Mouse (Mus musculus) MEL (cell line): Measurements from ENCODE around the gene Sh3glb1. TPM values are rescaled to one million over a fixed set of nuclear protein-coding genes. Genes with fewer than 3 reads are reported as not detected.
"Not testable (repeated sequence)": the region's sequence is repeated elsewhere in the genome, so short reads cannot be mapped to it uniquely, and the experiment has no call there.

Experiments
- DNase-seq: peaks from one replicate; pipeline ENCODE4 v3.0.0; 2011; ENCODE audit warnings: low read depth, low spot score
- H3K27ac ChIP-seq: 2 replicates; pipeline ENCODE4 v1.5.1; 2012; ENCODE audit warnings: low read depth, mild to moderate bottlenecking, control low read depth, low read length, moderate library complexity; ENCODE audit not compliant: control insufficient read depth
- H3K27me3 ChIP-seq, 2 experiments: fragments of 150-350 bp in 1 of 2; sonication (generic) in 1 of 2; 2 replicates each; pipeline ENCODE4 v1.6.1; 2012; ENCODE audit warnings: low read length in 2 of 2, mild to moderate bottlenecking in 2 of 2, improper control_type of control experiment in 1 of 2, moderate library complexity in 1 of 2; ENCODE audit not compliant: insufficient read depth in 2 of 2, control insufficient read depth in 1 of 2
- H3K36me3 ChIP-seq, 2 experiments: 2 replicates each; pipeline ENCODE4 v1.6.1; 2012 to 2014; ENCODE audit warnings: low read length in 2 of 2, improper control_type of control experiment in 1 of 2, inconsistent platforms in 1 of 2, mild to moderate bottlenecking in 1 of 2; ENCODE audit not compliant: insufficient read depth in 2 of 2, control insufficient read depth in 1 of 2
- H3K4me1 ChIP-seq, 2 experiments: fragments of 150-350 bp in 1 of 2; sonication (generic) in 1 of 2; 2 replicates each; pipeline ENCODE4 v1.6.1; 2012; ENCODE audit warnings: low read length in 2 of 2, improper control_type of control experiment in 1 of 2, mild to moderate bottlenecking in 1 of 2; ENCODE audit not compliant: insufficient read depth in 2 of 2, control insufficient read depth in 1 of 2
- H3K4me3 ChIP-seq, 2 experiments: fragments of 150-350 bp in 1 of 2; sonication (generic) in 1 of 2; 2 replicates each; pipeline ENCODE4 v1.5.1; 2012; ENCODE audit warnings: low read depth in 2 of 2, low read length in 2 of 2, mild to moderate bottlenecking in 2 of 2, moderate library complexity in 2 of 2, control low read depth in 1 of 2, improper control_type of control experiment in 1 of 2; ENCODE audit not compliant: control insufficient read depth in 1 of 2, insufficient read depth in 1 of 2
- H3K79me2 ChIP-seq: 2 replicates; pipeline ENCODE4 v1.6.1; 2012; ENCODE audit warnings: mild to moderate bottlenecking, low read length, moderate library complexity; ENCODE audit not compliant: control insufficient read depth, poor library complexity, insufficient read depth
- H3K9ac ChIP-seq: 2 replicates; pipeline ENCODE4 v1.6.1; 2012; ENCODE audit warnings: low read depth, mild to moderate bottlenecking, control low read depth, low read length, moderate library complexity; ENCODE audit not compliant: control insufficient read depth, poor library complexity, severe bottlenecking
- H3K9me3 ChIP-seq: fragments of 150-350 bp; sonication (generic); replicated peaks from 2 replicates; pipeline ENCODE4 v1.6.1; 2012; ENCODE audit warnings: mild to moderate bottlenecking, low read length, improper control_type of control experiment, moderate library complexity; ENCODE audit not compliant: insufficient read depth
- CHD2 ChIP-seq: IDR thresholded peaks from 2 replicates; pipeline ENCODE4 v1.6.1; 2011; ENCODE audit warnings: low read length, improper control_type of control experiment
- CTCF ChIP-seq, 3 experiments: IDR thresholded peaks in 2 of 3; conservative IDR thresholded peaks in 1 of 3; 2 replicates each; pipeline ENCODE4 v1.5.1; 2011 to 2012; ENCODE audit warnings: low read length in 3 of 3, low read depth in 2 of 3, mild to moderate bottlenecking in 2 of 3, improper control_type of control experiment in 1 of 3, inconsistent platforms in 1 of 3, mixed read lengths in 1 of 3, moderate library complexity in 1 of 3; ENCODE audit not compliant: control insufficient read depth in 1 of 3, insufficient read depth in 1 of 3, poor library complexity in 1 of 3, severe bottlenecking in 1 of 3
- E2F4 ChIP-seq: IDR thresholded peaks from 2 replicates; pipeline ENCODE4 v1.6.1; 2011; ENCODE audit warnings: low read depth, low read length, improper control_type of control experiment, borderline replicate concordance
- GATA1 ChIP-seq: IDR thresholded peaks from 2 replicates; pipeline ENCODE4 v1.6.1; 2011; ENCODE audit warnings: low read depth, low read length, improper control_type of control experiment
- RAD21 ChIP-seq: IDR thresholded peaks from 2 replicates; pipeline ENCODE4 v1.6.1; 2011; ENCODE audit warnings: mild to moderate bottlenecking, low read depth, low read length, improper control_type of control experiment
- SMC3 ChIP-seq: IDR thresholded peaks from 2 replicates; pipeline ENCODE4 v1.6.1; 2011; ENCODE audit warnings: low read depth, low read length, improper control_type of control experiment
- TAL1 ChIP-seq: IDR thresholded peaks from 2 replicates; pipeline ENCODE4 v1.6.1; 2012; ENCODE audit warnings: mild to moderate bottlenecking, inconsistent platforms, low read length, moderate library complexity, mixed read lengths
- ZC3H11A ChIP-seq: IDR thresholded peaks from 2 replicates; pipeline ENCODE4 v1.6.1; 2012; ENCODE audit warnings: low read depth, mild to moderate bottlenecking, inconsistent platforms, low read length, improper control_type of control experiment
- polyA plus RNA-seq, 2 experiments: library from polyadenylated mRNA; stranded (reverse) in 1 of 2; unstranded in 1 of 2; fragments of >175 nt in 1 of 2; fragments of >200 nt in 1 of 2; gene quantifications; 2 replicates each; pipeline versions ENCODE4 v1.2.1 to v1.2.4; 2012; ENCODE audit warnings: low replicate concordance in 2 of 2, low read depth in 1 of 2; ENCODE audit not compliant: insufficient read length in 2 of 2, insufficient read depth in 1 of 2, missing spikeins in 1 of 2
- total RNA-seq: library from RNA; depleted of rRNA; stranded (reverse); fragments of 300-350 nt; gene quantifications from 2 replicates; pipeline ENCODE4 v1.2.3, GENCODE M21; 2012

Gene Sh3glb1
- total and polyA plus RNA-seq, 3 experiments, result 33.9 to 89.2 (median 61.9) TPM

GRCm38 (mm10) chr3:144749062-144749963 is 29.2 kb upstream of the Sh3glb1 start:
- TF ChIP-seq GATA1 (0 out of 2 replicates have a peak, but pooled peaks have one; percentile 7), TAL1 (peak; percentile 16; the same call in 1 of the 2 replicates)
- not testable (repeated sequence) for H3K36me3 ChIP-seq, H3K9ac ChIP-seq, H3K79me2 ChIP-seq, H3K4me3 ChIP-seq, H3K27me3 ChIP-seq, H3K4me1 ChIP-seq, H3K27ac ChIP-seq, H3K9me3 ChIP-seq
- peak; percentile 23 for DNase-seq

GRCm38 (mm10) chr3:144747706-144748105 is 27.6 kb upstream of the Sh3glb1 start:
- not testable (repeated sequence) for H3K9me3 ChIP-seq, H3K4me3 ChIP-seq, H3K27ac ChIP-seq, H3K36me3 ChIP-seq, H3K79me2 ChIP-seq, H3K4me1 ChIP-seq, DNase-seq, H3K9ac ChIP-seq, H3K27me3 ChIP-seq

GRCm38 (mm10) chr3:144738396-144738795 is 18.3 kb upstream of the Sh3glb1 start:
- not testable (repeated sequence) for H3K27ac ChIP-seq, DNase-seq, H3K9me3 ChIP-seq, H3K36me3 ChIP-seq, H3K4me1 ChIP-seq, H3K27me3 ChIP-seq, H3K9ac ChIP-seq, H3K79me2 ChIP-seq, H3K4me3 ChIP-seq

GRCm38 (mm10) chr3:144736831-144737230 is 16.7 kb upstream of the Sh3glb1 start:
- DNase-seq, result peak; percentile 80
- TF ChIP-seq ZC3H11A, result peak; percentile 78
- peak; percentile 75 for TF ChIP-seq RAD21
- TF ChIP-seq E2F4, result no peak
- no peak for TF ChIP-seq CHD2
- TF ChIP-seq SMC3, result peak; percentile 74
- TF ChIP-seq CTCF (IDR thresholded peaks at IDR 0.05 in 2 of 3, conservative IDR thresholded peaks at IDR 0.05 in 1 of 3; ENCODE audit: control insufficient read depth in 1 of 3, insufficient read depth in 1 of 3, low read depth in 2 of 3, low read length in 3 of 3, poor library complexity in 1 of 3, severe bottlenecking in 1 of 3), result peak; percentile 52 to 81 (median 68)
- H3K79me2 ChIP-seq, result no peaks in the 10 kb centered on the region
- no peaks in the 10 kb centered on the region for H3K27me3 ChIP-seq
- H3K9me3 ChIP-seq, result no peaks in the 10 kb centered on the region
- H3K4me3 ChIP-seq, result no peak overlapping the region
- H3K4me1 ChIP-seq, result no peaks in the 10 kb centered on the region
- H3K27ac ChIP-seq, result no peak overlapping the region
- H3K9ac ChIP-seq, result no peak overlapping the region
- H3K36me3 ChIP-seq, result no peaks in the 10 kb centered on the region
